Mouse (Mus musculus): ENCODE measurements around the gene Rtl8c.
"Not testable (repeated sequence)": the region's sequence is repeated elsewhere in the genome, so short reads cannot be mapped to it uniquely, and the experiment has no call there.

DNA sequence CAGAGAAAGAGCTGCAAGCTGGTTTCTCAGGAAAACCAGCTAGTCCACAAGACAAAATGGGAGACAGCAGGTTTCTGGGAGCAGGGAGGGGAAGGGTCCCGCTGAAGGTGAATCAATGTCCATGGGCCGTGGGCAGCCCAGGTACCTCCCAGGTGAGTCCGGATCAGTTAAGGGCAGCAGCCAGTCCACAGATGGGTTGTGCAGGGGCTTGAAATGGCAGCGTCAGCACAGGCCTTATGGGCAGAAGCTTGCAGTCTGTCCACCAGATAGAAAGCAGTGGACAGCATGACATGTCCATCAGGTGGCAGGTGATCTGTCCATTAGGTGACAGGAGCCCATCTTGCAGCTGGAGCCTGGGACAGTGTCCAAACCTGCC, 34.8 kb downstream of the Rtl8c start:
- not testable (repeated sequence) for TF ChIP-seq GATA1 (IDR thresholded peaks at IDR 0.05; ENCODE audit: borderline replicate concordance, low read length); FLI1 (IDR thresholded peaks at IDR 0.05; ENCODE audit: low read length)
